Mouse (Mus musculus): ENCODE data around the gene Armc9. TPM values are rescaled to one million over a fixed set of nuclear protein-coding genes. Genes with fewer than 3 reads are reported as not detected.

Armc9 gene
- total and polyA plus RNA-seq, 3 experiments: 7.2 to 12.0 TPM; not detected in 1

- Histone ChIP-seq H3K9ac (ENCODE audit: control insufficient read depth, low read depth, low read length, poor library complexity, severe bottlenecking) (no peak overlapping the region), H3K27ac (ENCODE audit: control insufficient read depth, low read depth, low read length) (no peak overlapping the region), H3K27me3 (ENCODE audit: control insufficient read depth in 1 of 2, insufficient read depth in 2 of 2, low read length in 2 of 2) (no peaks in the 10 kb centered on the region), H3K4me1 (ENCODE audit: control insufficient read depth in 1 of 2, insufficient read depth in 2 of 2, low read length in 2 of 2) (peaks cover 9% of the 10 kb centered on the region in 2 experiments), H3K36me3 (ENCODE audit: control insufficient read depth in 1 of 2, insufficient read depth in 2 of 2, low read length in 2 of 2) (peaks cover 0 to 14% of the 10 kb centered on the region in 2 experiments; a peak in 2 of 4 replicates), H3K9me3 (replicated peaks; ENCODE audit: insufficient read depth, low read length) (no peaks in the 10 kb centered on the region), H3K79me2 (ENCODE audit: control insufficient read depth, insufficient read depth, low read length, poor library complexity) (no peaks in the 10 kb centered on the region), H3K4me3 (ENCODE audit: control insufficient read depth in 1 of 2, insufficient read depth in 1 of 2, low read depth in 2 of 2, low read length in 2 of 2) (no peak overlapping the region)
- no peak for TF ChIP-seq GATA1 (IDR thresholded peaks at IDR 0.05; ENCODE audit: low read depth, low read length)
- TF ChIP-seq BHLHE40 (IDR thresholded peaks at IDR 0.05; ENCODE audit: borderline replicate concordance, low read depth, low read length): no peak
- TF ChIP-seq CTCF (IDR thresholded peaks at IDR 0.05 in 2 of 3, conservative IDR thresholded peaks at IDR 0.05 in 1 of 3; ENCODE audit: control insufficient read depth in 1 of 3, insufficient read depth in 1 of 3, low read depth in 2 of 3, low read length in 3 of 3, poor library complexity in 1 of 3, severe bottlenecking in 1 of 3): no peak
- DNase-seq (ENCODE audit: low read depth, low spot score): no peak
These were observed 80.5 kb downstream of the Armc9 start for GRCm38 (mm10) chr1:86235118-86235517.

GRCm38 (mm10) chr1:86236442-86236841, 81.9 kb downstream of the Armc9 start:
- peaks cover 0 to 18% of the 10 kb centered on the region in 2 experiments; a peak in 2 of 4 replicates for H3K36me3 ChIP-seq (ENCODE audit: control insufficient read depth in 1 of 2, insufficient read depth in 2 of 2, low read length in 2 of 2)
- no peaks in the 10 kb centered on the region for H3K27me3 ChIP-seq (ENCODE audit: control insufficient read depth in 1 of 2, insufficient read depth in 2 of 2, low read length in 2 of 2)
- no peak overlapping the region for H3K9ac ChIP-seq (ENCODE audit: control insufficient read depth, low read depth, low read length, poor library complexity, severe bottlenecking)
- peaks cover 14 to 17% of the 10 kb centered on the region in 2 experiments for H3K4me1 ChIP-seq (ENCODE audit: control insufficient read depth in 1 of 2, insufficient read depth in 2 of 2, low read length in 2 of 2)
- TF ChIP-seq KAT2A (conservative IDR thresholded peaks at IDR 0.05; ENCODE audit: low read depth, low read length): no peak
- no peak for TF ChIP-seq MAX (IDR thresholded peaks at IDR 0.05; ENCODE audit: low read length)
- no peak for TF ChIP-seq MXI1 (IDR thresholded peaks at IDR 0.05; ENCODE audit: low read depth, low read length)
- TF ChIP-seq POLR2A (IDR thresholded peaks at IDR 0.05; ENCODE audit: control insufficient read depth in 1 of 2, insufficient read depth in 1 of 2, low read depth in 1 of 2, low read length in 2 of 2, poor library complexity in 1 of 2): no peak
- no peak for TF ChIP-seq JUND (IDR thresholded peaks at IDR 0.05; ENCODE audit: low read depth, low read length)
- no peak for TF ChIP-seq RCOR1 (IDR thresholded peaks at IDR 0.05; ENCODE audit: low read depth, low read length)
- no peaks in the 10 kb centered on the region for H3K79me2 ChIP-seq (ENCODE audit: control insufficient read depth, insufficient read depth, low read length, poor library complexity)
- no peak overlapping the region for H3K4me3 ChIP-seq (ENCODE audit: control insufficient read depth in 1 of 2, insufficient read depth in 1 of 2, low read depth in 2 of 2, low read length in 2 of 2)
- no peak overlapping the region for H3K27ac ChIP-seq (ENCODE audit: control insufficient read depth, low read depth, low read length)
- DNase-seq (ENCODE audit: low read depth, low spot score): no peak
- H3K9me3 ChIP-seq (replicated peaks; ENCODE audit: insufficient read depth, low read length): no peaks in the 10 kb centered on the region

- Histone ChIP-seq H3K27ac (ENCODE audit: control insufficient read depth, low read depth, low read length) (no peak overlapping the region), H3K27me3 (ENCODE audit: control insufficient read depth in 1 of 2, insufficient read depth in 2 of 2, low read length in 2 of 2) (no peaks in the 10 kb centered on the region), H3K79me2 (ENCODE audit: control insufficient read depth, insufficient read depth, low read length, poor library complexity) (no peaks in the 10 kb centered on the region), H3K4me1 (ENCODE audit: control insufficient read depth in 1 of 2, insufficient read depth in 2 of 2, low read length in 2 of 2) (peaks cover 14 to 24% of the 10 kb centered on the region in 2 experiments), H3K9me3 (replicated peaks; ENCODE audit: insufficient read depth, low read length) (no peaks in the 10 kb centered on the region), H3K9ac (ENCODE audit: control insufficient read depth, low read depth, low read length, poor library complexity, severe bottlenecking) (no peak overlapping the region), H3K4me3 (ENCODE audit: control insufficient read depth in 1 of 2, insufficient read depth in 1 of 2, low read depth in 2 of 2, low read length in 2 of 2) (no peak overlapping the region), H3K36me3 (ENCODE audit: control insufficient read depth in 1 of 2, insufficient read depth in 2 of 2, low read length in 2 of 2) (peaks cover 0 to 17% of the 10 kb centered on the region in 2 experiments; a peak in 2 of 4 replicates)
- no peak for DNase-seq (ENCODE audit: low read depth, low spot score)
- TF ChIP-seq ZMIZ1 (IDR thresholded peaks at IDR 0.05; ENCODE audit: low read depth, low read length): no peak
These were observed 84.4 kb downstream of the Armc9 start for GRCm38 (mm10) chr1:86239010-86239409.
